Mouse (Mus musculus): ENCODE measurements around the gene Bcl2.

- TF ChIP-seq USF1 (IDR thresholded peaks at IDR 0.05; ENCODE audit: low read depth, low read length) (no peak), SIN3A (IDR thresholded peaks at IDR 0.05; ENCODE audit: low read length) (no peak), EP300 (IDR thresholded peaks at IDR 0.05; ENCODE audit: low read depth in 1 of 2, low read length in 2 of 2) (no peak), CTCF (IDR thresholded peaks at IDR 0.05 in 2 of 3, conservative IDR thresholded peaks at IDR 0.05 in 1 of 3; ENCODE audit: control insufficient read depth in 1 of 3, insufficient read depth in 1 of 3, low read depth in 2 of 3, low read length in 3 of 3, poor library complexity in 1 of 3, severe bottlenecking in 1 of 3) (0 out of 6 replicates have a peak, but pooled peaks of 1 of the 3 experiments have one; percentile 17), POLR2A (IDR thresholded peaks at IDR 0.05; ENCODE audit: control insufficient read depth in 1 of 2, insufficient read depth in 1 of 2, low read depth in 1 of 2, low read length in 2 of 2, poor library complexity in 1 of 2) (peak; percentile 41 to 62; a peak in 3 of 4 replicates), RAD21 (IDR thresholded peaks at IDR 0.05; ENCODE audit: low read depth, low read length) (no peak), NELFE (IDR thresholded peaks at IDR 0.05; ENCODE audit: low read depth, low read length) (no peak), UBTF (IDR thresholded peaks at IDR 0.05; ENCODE audit: borderline replicate concordance, insufficient read depth, low read depth, low read length) (peak; percentile 73), ZMIZ1 (IDR thresholded peaks at IDR 0.05; ENCODE audit: low read depth, low read length) (no peak), MAFK (IDR thresholded peaks at IDR 0.05; ENCODE audit: borderline replicate concordance, low read depth, low read length) (no peak), ZNF384 (IDR thresholded peaks at IDR 0.05; ENCODE audit: low read depth, low read length) (no peak), TBP (IDR thresholded peaks at IDR 0.05; ENCODE audit: low read depth, low read length) (peak; percentile 74)
Measured at GRCm38 (mm10) chr1:106713621-106714529, at the start of gene Bcl2.
